Mouse (Mus musculus) MEL (cell line): ENCODE data around the gene Dgkb.

ENCODE experiments used
- CTCF ChIP-seq, 3 experiments: IDR thresholded peaks in 2 of 3; conservative IDR thresholded peaks in 1 of 3; 2 replicates each; pipeline ENCODE4 v1.5.1; 2011 to 2012; ENCODE audit warnings: low read length in 3 of 3, low read depth in 2 of 3, mild to moderate bottlenecking in 2 of 3, improper control_type of control experiment in 1 of 3, inconsistent platforms in 1 of 3, mixed read lengths in 1 of 3, moderate library complexity in 1 of 3; ENCODE audit not compliant: control insufficient read depth in 1 of 3, insufficient read depth in 1 of 3, poor library complexity in 1 of 3, severe bottlenecking in 1 of 3
- E2F4 ChIP-seq: IDR thresholded peaks from 2 replicates; pipeline ENCODE4 v1.6.1; 2011; ENCODE audit warnings: low read depth, low read length, improper control_type of control experiment, borderline replicate concordance
- ELF1 ChIP-seq: IDR thresholded peaks from 2 replicates; pipeline ENCODE4 v1.6.1; 2014; ENCODE audit warnings: low read depth, mild to moderate bottlenecking, inconsistent platforms, low read length, improper control_type of control experiment, moderate library complexity
- EP300 ChIP-seq, 2 experiments: IDR thresholded peaks; 2 replicates each; pipeline ENCODE4 v1.6.1; 2011; ENCODE audit warnings: improper control_type of control experiment in 2 of 2, low read length in 2 of 2, low read depth in 1 of 2, mild to moderate bottlenecking in 1 of 2
- GATA1 ChIP-seq: IDR thresholded peaks from 2 replicates; pipeline ENCODE4 v1.6.1; 2011; ENCODE audit warnings: low read depth, low read length, improper control_type of control experiment
- HCFC1 ChIP-seq: IDR thresholded peaks from 2 replicates; pipeline ENCODE4 v1.6.1; 2012; ENCODE audit warnings: low read depth, mild to moderate bottlenecking, inconsistent platforms, low read length, improper control_type of control experiment, moderate library complexity
- MAX ChIP-seq: IDR thresholded peaks from 2 replicates; pipeline ENCODE4 v1.6.1; 2011; ENCODE audit warnings: low read length, improper control_type of control experiment
- MEF2A ChIP-seq: IDR thresholded peaks from 2 replicates; pipeline ENCODE4 v1.6.1; 2014; ENCODE audit warnings: low read depth, mild to moderate bottlenecking, inconsistent platforms, low read length, improper control_type of control experiment; ENCODE audit not compliant: poor library complexity, insufficient replicate concordance, severe bottlenecking; ENCODE audit errors: extremely low read depth
- POLR2A ChIP-seq, 2 experiments: IDR thresholded peaks; 2 replicates each; pipeline ENCODE4 v1.6.1; 2011 to 2012; ENCODE audit warnings: low read length in 2 of 2, mild to moderate bottlenecking in 2 of 2, control low read depth in 1 of 2, improper control_type of control experiment in 1 of 2, low read depth in 1 of 2, moderate library complexity in 1 of 2; ENCODE audit not compliant: control insufficient read depth in 1 of 2, insufficient read depth in 1 of 2, poor library complexity in 1 of 2
- POLR2AphosphoS2 ChIP-seq: IDR thresholded peaks from 2 replicates; pipeline ENCODE4 v1.6.1; 2011; ENCODE audit warnings: low read length, improper control_type of control experiment
- POLR2AphosphoS5 ChIP-seq: IDR thresholded peaks from 2 replicates; pipeline ENCODE4 v1.6.1; 2012; ENCODE audit warnings: low read depth, borderline replicate concordance, mild to moderate bottlenecking, inconsistent platforms, low read length, moderate library complexity, mixed read lengths
- RCOR1 ChIP-seq: IDR thresholded peaks from 2 replicates; pipeline ENCODE4 v1.6.1; 2012; ENCODE audit warnings: low read depth, mild to moderate bottlenecking, inconsistent platforms, low read length, improper control_type of control experiment
- TAL1 ChIP-seq: IDR thresholded peaks from 2 replicates; pipeline ENCODE4 v1.6.1; 2012; ENCODE audit warnings: mild to moderate bottlenecking, inconsistent platforms, low read length, moderate library complexity, mixed read lengths
- USF1 ChIP-seq: IDR thresholded peaks from 2 replicates; pipeline ENCODE4 v1.6.1; 2014; ENCODE audit warnings: low read depth, mild to moderate bottlenecking, inconsistent platforms, low read length, improper control_type of control experiment, moderate library complexity

- TF ChIP-seq POLR2A (IDR thresholded peaks at IDR 0.05; ENCODE audit: control insufficient read depth in 1 of 2, insufficient read depth in 1 of 2, low read depth in 1 of 2, low read length in 2 of 2, poor library complexity in 1 of 2) (no peak), E2F4 (no peak), TAL1 (no peak), MAX (no peak), CTCF (IDR thresholded peaks at IDR 0.05 in 2 of 3, conservative IDR thresholded peaks at IDR 0.05 in 1 of 3; ENCODE audit: control insufficient read depth in 1 of 3, insufficient read depth in 1 of 3, low read depth in 2 of 3, low read length in 3 of 3, poor library complexity in 1 of 3, severe bottlenecking in 1 of 3) (no peak), HCFC1 (no peak), EP300 (IDR thresholded peaks at IDR 0.05; ENCODE audit: low read depth in 1 of 2, low read length in 2 of 2) (no peak), ELF1 (no peak), USF1 (no peak), POLR2AphosphoS5 (no peak), POLR2AphosphoS2 (no peak), GATA1 (no peak), MEF2A (no peak), RCOR1 (no peak)
These were observed 484.0 kb downstream of the Dgkb start for GRCm38 (mm10) chr12:38301497-38301896.
